ENCODE assay signal across 8 mouse cellular contexts in the genomic region with DNA sequence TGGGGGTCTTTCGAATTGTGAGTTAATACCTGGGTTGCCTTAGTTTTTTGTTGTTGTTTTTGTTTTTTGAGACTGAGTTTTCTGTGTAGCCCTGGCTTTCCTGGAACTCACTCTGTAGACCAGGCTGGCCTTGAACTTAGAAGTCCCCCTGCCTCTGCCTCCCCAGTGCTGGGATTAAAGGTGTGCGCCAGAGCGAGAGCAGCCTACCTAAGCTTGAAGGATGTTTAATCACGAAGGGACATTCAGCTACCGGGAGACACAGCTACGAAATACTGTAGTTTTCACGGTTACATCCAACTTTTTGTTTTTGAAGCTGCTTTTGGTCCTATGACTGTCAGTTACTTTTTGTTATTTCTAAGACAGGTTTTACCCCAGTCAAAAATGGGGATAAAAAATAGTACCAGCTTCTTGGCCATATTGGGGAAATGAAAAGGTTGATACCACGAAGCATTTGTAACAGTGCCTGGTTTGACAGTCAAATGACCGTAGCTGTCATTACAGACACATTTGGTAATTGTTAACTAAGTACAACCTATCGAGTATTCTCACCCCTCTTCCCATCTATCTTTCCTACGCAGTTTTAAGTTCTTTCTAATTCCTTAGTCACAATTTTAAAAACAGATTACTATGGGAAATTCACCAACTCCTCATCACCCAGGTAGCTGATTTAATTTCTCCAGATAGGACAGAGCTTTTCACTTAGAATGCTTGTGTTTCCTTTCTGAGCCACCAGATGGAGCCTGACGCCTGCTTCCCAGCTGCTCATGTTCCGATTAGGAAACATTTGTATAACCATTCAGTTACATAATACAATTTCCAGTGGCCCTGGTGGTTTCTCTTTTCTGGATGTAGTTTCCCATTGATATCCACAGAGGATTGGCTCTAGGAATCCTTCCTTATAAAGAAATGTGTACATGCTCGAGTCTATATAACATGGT. TPM values are rescaled to one million over a fixed set of nuclear protein-coding genes. Genes with fewer than 3 reads are reported as not detected.
DNase-seq lines count a peak whose midpoint lies in the region; ATAC-seq and TF ChIP-seq lines count a peak whose summit lies in the region.

No protein-coding gene starts in this region.

- H3K27ac ChIP-seq in hindbrain, embryonic 11.5 days (ENCODE audit: low read depth, low read length): no peak overlapping the region
- H3K27ac ChIP-seq in lung, embryonic 15.5 days: peak overlapping the region; percentile 95

- no peaks in the 10 kb centered on the region for H3K9me3 ChIP-seq in hindbrain, embryonic 11.5 days (ENCODE audit: control insufficient read depth, low read length)
- H3K9me3 ChIP-seq in lung, embryonic 15.5 days: no peaks in the 10 kb centered on the region

- CTCF ChIA-PET in Patski (lab: Charles Lee): interaction anchor here (0.7 to 1.4 kb wide), 11 partner anchors 18 to 440 kb away, joined by 3 to 8 read pairs (median 3); no protein-coding TSS in a partner anchor

- H3K36me3 ChIP-seq in hindbrain, embryonic 11.5 days (ENCODE audit: control insufficient read depth, insufficient read depth, low read length): no peaks in the 10 kb centered on the region
- H3K36me3 ChIP-seq in lung, embryonic 15.5 days: peaks cover 22% of the 10 kb centered on the region

- in situ Hi-C loops in Patski (cut with MboI; ENCODE audit: low pct_unique_long_range_greater_than_20kb): loop anchor here (10.0 kb wide), 1 partner anchor 241 kb away; no protein-coding TSS in a partner anchor

- H3K4me2 ChIP-seq in hindbrain, embryonic 11.5 days (replicated peaks; ENCODE audit: low read depth, low read length): peak overlapping the region; percentile 67
- H3K4me2 ChIP-seq in lung, embryonic 15.5 days: peak overlapping the region; percentile 70

- DNase-seq in Patski (ENCODE audit: low read depth, low spot score): no peak
- peak; percentile 95 for DNase-seq in cerebellum, adult 9-10 months
- DNase-seq in hindbrain, embryonic 11.5 days (ENCODE audit: low spot score): peak; percentile 83
- DNase-seq in layer of hippocampus, adult 9-10 months (ENCODE audit: low spot score): peak; percentile 89
- DNase-seq in ovary, postnatal 14 days (ENCODE audit: low spot score): peak; percentile 72
- peak; percentile 63 for DNase-seq in thymus, postnatal 25 days

- POLR2A ChIA-PET in Patski (lab: Charles Lee): interaction anchor here (0.9 to 1.7 kb wide), 3 partner anchors 17 to 424 kb away, joined by 3 to 4 read pairs (median 3); no protein-coding TSS in a partner anchor

- TF ChIP-seq CTCF in Patski (IDR thresholded peaks at IDR 0.05): peak; percentile 74

- no peaks in the 10 kb centered on the region; the same call in 1 of the 2 replicates for H3K4me1 ChIP-seq in hindbrain, embryonic 11.5 days (replicated peaks; ENCODE audit: control insufficient read depth, insufficient read depth, low read length)
- H3K4me1 ChIP-seq in lung, embryonic 15.5 days: peaks cover 20% of the 10 kb centered on the region

- H3K27me3 ChIP-seq in Patski: no peaks in the 10 kb centered on the region
- no peaks in the 10 kb centered on the region for H3K27me3 ChIP-seq in hindbrain, embryonic 11.5 days (ENCODE audit: control insufficient read depth, insufficient read depth, low read length)
- no peaks in the 10 kb centered on the region for H3K27me3 ChIP-seq in lung, embryonic 15.5 days

- H3K9ac ChIP-seq in hindbrain, embryonic 11.5 days (ENCODE audit: low read depth, low read length): peak overlapping the region; percentile 79; the same call in 1 of the 2 replicates
- peak overlapping the region; percentile 87 for H3K9ac ChIP-seq in lung, embryonic 15.5 days

- ATAC-seq in Patski: no peak
- peak; percentile 56 for ATAC-seq in frontal cortex, adult (ENCODE audit: low TSS enrichment)
- no peak for ATAC-seq in hindbrain, embryonic 11.5 days (ENCODE audit: low FRiP score)
- no peak for ATAC-seq in lung, embryonic 15.5 days (ENCODE audit: borderline replicate concordance, extremely low read depth, low FRiP score, low TSS enrichment)

- 50% methylated on average over 14 of the region's 14 CpGs for WGBS in hindbrain, embryonic 11.5 days
- WGBS in lung, embryonic 15.5 days: 37% methylated on average over 14 of the region's 14 CpGs

- H3K4me3 ChIP-seq in hindbrain, embryonic 11.5 days (ENCODE audit: low read depth, low read length): peak overlapping the region; percentile 86
- H3K4me3 ChIP-seq in lung, embryonic 15.5 days: peak overlapping the region; percentile 90

RNA-seq across cellular contexts. Expression of a gene that starts 1.5 kb away (rescaled TPM):
- polyA plus RNA-seq in Patski (2021): 12.2 TPM
- 10.6 and 13.1 TPM in 2 replicates for polyA plus RNA-seq in hindbrain, embryonic 11.5 days (2014; fragmentation: Nextera tagmentation; extraction: Ambion mirVana)
- polyA plus RNA-seq in lung, embryonic 15.5 days (2015; fragmentation: Nextera tagmentation; extraction: Ambion mirVana): 9.5 and 9.8 TPM in 2 replicates

RNA-seq across cellular contexts. Expression of a gene that starts 20.6 kb away (rescaled TPM):
- 18.2 TPM for polyA plus RNA-seq in Patski (2021)
- 29.4 and 32.9 TPM in 2 replicates for polyA plus RNA-seq in hindbrain, embryonic 11.5 days (2014; fragmentation: Nextera tagmentation; extraction: Ambion mirVana)
- 25.9 and 31.3 TPM in 2 replicates for polyA plus RNA-seq in lung, embryonic 15.5 days (2015; fragmentation: Nextera tagmentation; extraction: Ambion mirVana)

RNA-seq across cellular contexts. Expression of a gene that starts 40.0 kb away (rescaled TPM):
- 0.06 TPM for polyA plus RNA-seq in Patski (2021)
- polyA plus RNA-seq in hindbrain, embryonic 11.5 days (2014; fragmentation: Nextera tagmentation; extraction: Ambion mirVana): 0.64 and 0.94 TPM in 2 replicates
- 1.3 and 1.5 TPM in 2 replicates for polyA plus RNA-seq in lung, embryonic 15.5 days (2015; fragmentation: Nextera tagmentation; extraction: Ambion mirVana)
